Mouse (Mus musculus): ENCODE results near the gene Amhr2.

DNA sequence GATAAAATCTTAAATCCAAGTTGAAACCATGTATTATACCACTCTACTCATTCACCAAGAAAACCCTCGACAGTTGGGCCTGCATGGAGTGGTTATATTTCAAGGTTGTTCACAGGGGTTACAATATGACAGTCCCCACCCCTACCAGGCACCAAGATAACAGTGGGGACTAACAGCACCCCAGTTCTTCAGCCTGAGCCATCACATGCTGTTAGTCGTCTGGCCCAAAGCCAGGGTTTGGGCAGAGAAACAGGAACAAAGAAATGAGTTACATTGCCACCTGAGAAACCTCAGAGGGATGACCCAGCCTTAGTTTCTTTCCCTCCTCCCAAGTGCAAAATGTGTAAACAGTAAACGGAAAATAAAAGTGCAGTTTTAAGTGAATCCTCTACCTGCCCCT lies 54.2 kb downstream of the Amhr2 start:
- no peak for TF ChIP-seq CTCF (conservative IDR thresholded peaks at IDR 0.05; ENCODE audit: low read length)
- no peak for TF ChIP-seq POU5F1 (IDR thresholded peaks at IDR 0.05; ENCODE audit: borderline replicate concordance, low read length)
- TF ChIP-seq NANOG (IDR thresholded peaks at IDR 0.05; ENCODE audit: borderline replicate concordance, low read length), result no peak

All from E14TG2a.4 (cell line).